Mouse (Mus musculus): ENCODE measurements around the gene Gm49388.
"Not testable (repeated sequence)": the region's sequence is repeated elsewhere in the genome, so short reads cannot be mapped to it uniquely, and the experiment has no call there.

Gene Gm49388

DNA sequence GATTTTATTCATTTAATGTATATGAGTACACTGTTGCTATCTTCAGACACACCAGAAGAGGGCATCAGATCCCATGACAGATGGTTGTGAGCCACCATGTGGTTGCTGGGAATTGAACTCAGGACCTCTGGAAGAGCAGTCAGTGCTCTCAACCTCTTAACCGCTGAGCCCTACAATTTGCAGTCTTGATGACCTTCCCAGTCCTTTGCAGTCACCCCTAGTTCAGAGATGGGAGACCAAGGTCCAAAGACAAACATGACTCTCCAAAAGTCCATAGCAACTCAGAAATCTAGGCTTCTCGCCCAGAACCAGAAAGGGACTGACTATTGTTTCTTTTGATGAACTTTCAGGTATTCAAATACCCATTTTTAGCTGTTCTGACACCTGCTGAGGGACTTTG is 54.6 kb downstream of the Gm49388 start:
- in situ Hi-C loops (cut with MboI, MseI), result not testable (repeated sequence)

DNA sequence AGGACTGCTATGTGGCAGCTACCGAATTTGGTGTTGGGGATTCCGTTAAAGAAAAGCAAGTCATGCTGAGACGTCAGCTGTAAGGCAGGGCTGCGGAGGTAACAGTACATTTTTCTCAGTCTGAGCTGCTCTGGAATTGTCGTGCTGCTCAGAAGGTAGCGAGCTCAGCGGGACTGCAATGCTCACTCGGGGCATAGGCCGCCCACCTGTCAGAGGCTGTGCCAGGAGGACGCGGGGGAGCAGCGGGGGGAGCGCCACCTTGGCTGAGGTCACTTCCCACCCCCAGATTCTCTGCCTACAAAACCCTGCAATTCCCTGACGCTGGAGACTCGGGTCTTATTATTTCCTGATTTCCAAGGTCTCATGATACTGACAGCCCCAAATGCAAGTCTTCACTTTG is 55.5 kb downstream of the Gm49388 start:
- in situ Hi-C loops (cut with MboI, MseI), result no loop called here

DNA sequence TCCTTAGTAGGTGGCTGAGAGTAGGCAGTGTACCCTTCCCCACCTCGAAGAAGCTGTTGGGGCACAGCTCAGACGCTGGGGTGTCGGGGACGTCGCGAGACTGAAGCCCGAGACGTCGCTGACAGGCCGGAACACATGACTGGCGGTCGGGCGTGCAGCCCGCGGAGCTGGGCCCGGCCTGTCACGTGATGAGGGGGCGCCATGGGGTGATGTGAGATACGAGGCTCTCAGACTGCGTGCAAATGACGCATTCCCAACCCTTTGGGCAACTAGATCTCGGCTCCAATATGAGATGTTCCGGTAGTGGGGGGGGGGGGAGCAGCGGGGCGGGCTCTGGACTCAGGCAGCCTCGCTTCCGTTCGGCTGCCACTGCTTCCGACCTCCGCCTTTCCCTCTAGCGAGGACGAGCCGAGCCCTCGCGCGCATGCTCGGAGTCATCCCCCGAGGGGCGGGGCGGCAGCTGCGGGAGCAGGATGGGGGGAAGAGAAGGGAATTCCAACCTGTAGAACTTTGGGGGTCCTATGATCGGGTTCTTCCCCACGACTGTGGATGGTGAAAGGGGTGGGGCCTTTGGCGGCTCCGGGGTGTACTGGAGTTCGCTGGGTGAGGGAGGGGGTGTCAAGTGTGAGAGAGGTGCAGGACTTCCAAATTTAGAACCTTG is 56.1 kb downstream of the Gm49388 start:
- in situ Hi-C loops (cut with MboI, MseI), result no loop called here

DNA sequence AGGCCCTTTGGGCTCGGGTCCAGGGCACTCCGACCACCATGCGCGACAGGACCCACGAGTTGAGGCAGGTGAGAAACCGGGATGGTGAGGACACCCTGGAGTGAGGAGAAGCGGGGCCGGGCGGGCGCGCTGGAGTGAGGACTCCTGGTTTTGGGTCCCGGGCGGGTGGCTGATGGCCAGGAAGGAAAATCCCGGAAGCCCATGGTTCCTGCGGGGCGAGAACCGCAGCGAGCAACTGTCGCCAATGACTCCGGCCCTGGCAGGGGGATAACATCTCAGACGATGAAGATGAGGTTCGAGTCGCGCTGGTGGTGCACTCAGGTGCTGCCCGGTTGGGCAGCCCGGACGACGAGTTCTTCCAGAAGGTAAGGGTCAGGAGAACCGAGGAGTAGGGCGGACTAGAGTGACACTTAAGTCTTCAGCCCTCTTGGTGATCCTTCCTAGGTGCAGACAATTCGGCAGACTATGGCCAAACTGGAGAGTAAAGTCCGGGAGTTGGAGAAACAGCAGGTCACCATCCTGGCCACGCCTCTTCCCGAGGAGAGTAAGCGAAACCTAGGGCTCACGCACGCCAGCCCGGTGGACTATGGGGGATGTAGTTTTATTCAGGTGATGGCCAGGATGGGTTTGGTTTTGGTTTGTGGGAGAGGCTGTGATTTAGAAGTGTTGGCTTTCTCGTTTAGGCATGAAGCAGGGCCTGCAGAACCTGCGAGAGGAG is 56.8 kb downstream of the Gm49388 start:
- in situ Hi-C loops (cut with MboI, MseI), result no loop called here

DNA sequence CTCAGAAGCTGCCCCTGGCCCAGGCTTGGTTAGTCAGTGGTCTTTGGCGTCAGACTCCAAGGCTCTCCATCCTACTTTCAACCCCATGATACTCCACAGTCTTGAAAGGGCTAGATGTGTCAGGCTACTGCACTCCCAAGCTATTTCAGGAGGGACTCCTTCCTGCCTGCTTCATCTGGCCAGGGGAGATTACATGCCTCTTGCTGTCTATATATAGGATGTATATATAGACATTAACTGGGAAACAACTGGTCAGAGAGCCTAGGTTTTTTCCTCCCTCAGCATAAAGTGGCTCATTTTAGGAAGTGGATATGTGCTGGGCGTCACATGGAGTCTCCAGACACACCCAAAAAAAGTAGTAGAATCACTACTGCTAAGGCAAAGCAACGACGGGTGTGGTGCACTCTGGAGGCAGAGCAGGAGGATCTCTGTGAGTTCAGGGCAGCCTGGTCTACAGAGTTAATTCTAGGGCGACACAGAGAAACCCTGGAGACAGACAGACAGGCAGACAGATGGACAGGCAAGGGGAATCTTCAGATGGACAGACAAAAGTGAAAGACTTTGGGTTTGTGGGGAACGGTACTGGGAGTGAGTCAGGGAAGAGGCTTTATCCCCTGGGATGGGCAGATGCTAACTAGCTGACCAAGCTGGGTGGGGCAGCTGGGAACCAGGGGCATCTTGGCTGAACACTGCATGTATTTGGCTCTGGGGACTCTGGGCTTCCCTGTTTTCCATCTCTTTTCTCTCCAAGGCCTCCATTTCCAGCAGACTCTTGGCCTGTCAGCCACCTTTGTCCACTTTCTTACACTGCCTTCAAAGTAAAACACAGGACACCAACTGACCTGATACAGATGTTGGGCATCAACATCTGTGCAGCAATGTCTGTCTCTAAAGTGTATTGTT is 64.8 kb downstream of the Gm49388 start:
- in situ Hi-C loops (cut with MboI, MseI), result no loop called here

DNA sequence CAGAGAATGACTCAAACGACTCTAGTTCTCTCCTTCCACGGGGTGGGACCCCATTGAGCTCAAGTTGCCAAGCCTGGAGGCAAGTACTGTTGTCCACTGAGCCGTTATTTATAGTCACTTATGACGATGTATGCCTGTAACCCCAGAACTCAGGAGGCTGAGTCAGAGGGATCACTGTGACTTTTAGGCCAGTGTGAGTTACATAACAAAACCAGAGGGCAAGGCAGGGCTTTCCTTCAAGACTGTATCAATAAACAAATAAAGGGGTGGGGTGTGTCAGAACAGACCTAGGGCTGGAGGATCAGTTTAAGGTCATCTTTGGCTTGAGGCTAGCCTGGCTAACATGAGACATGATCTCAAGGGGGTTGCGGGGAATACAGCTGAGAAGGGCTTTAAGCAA is 65.5 kb downstream of the Gm49388 start:
- in situ Hi-C loops (cut with MboI, MseI), result no loop called here

All from T-helper 17 cell (primary cell).